Mouse (Mus musculus): Measurements from ENCODE around the gene Cmss1. TPM values are rescaled to one million over a fixed set of nuclear protein-coding genes. Genes with fewer than 3 reads are reported as not detected.

The Cmss1 gene
- polyA plus RNA-seq, 2 experiments, result 6.0 to 23.0 TPM

- Histone ChIP-seq H3K4me3 (ENCODE audit: insufficient read depth in 1 of 2, low read depth in 2 of 2, low read length in 2 of 2) (no peak overlapping the region), H3K9me3 (ENCODE audit: control insufficient read depth, low read length) (no peaks in the 10 kb centered on the region), H3K4me2 (ENCODE audit: low read depth) (no peak overlapping the region), H3K27ac (no peak overlapping the region), H3K36me3 (replicated peaks; ENCODE audit: control insufficient read depth, insufficient read depth, low read depth) (no peaks in the 10 kb centered on the region), H3K4me1 (replicated peaks; ENCODE audit: control insufficient read depth in 2 of 2, insufficient read depth in 2 of 2, low read length in 1 of 2) (peaks cover 0 to 3% of the 10 kb centered on the region in 2 experiments; a peak in 1 of 4 replicates), H3K9ac (replicated peaks) (no peak overlapping the region), H3K27me3 (ENCODE audit: control insufficient read depth, insufficient read depth, low read length) (no peaks in the 10 kb centered on the region)
- ATAC-seq (ENCODE audit: insufficient read depth) (no peak), DNase-seq (ENCODE audit: low read depth in 3 of 3, low spot score in 3 of 3) (no peak)
- no peak for TF ChIP-seq EP300 (IDR thresholded peaks at IDR 0.05; ENCODE audit: low read depth)
- no peak for TF ChIP-seq CTCF (IDR thresholded peaks at IDR 0.05; ENCODE audit: low read depth)
- 63% methylated on average over 7 of the region's 7 CpGs for WGBS (ENCODE audit: insufficient replicate concordance)
Measured at GRCm38 (mm10) chr16:57536511-57536910, 70.2 kb downstream of the Cmss1 start.

DNA sequence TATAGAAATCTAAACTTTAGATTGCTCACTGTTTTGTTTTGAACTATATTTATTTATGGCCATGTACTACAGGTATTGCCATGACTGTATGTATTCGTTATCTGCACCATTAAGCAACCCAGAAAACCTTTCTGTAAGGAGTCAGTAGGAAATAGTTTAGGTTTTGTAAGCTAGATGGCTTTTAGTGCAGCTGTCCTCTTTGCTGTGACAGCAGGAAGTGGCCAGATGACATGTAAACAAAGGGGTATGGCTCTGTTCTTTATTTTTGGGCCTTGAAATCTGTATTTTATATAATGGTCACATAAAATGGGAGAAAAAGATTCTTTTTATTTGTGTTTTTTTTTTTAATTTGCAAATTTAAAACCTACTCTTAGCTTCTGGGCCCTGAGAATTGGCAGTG, 71.9 kb downstream of the Cmss1 start:
- no peak overlapping the region for H3K9ac ChIP-seq (replicated peaks)
- H3K4me2 ChIP-seq (ENCODE audit: low read depth), result no peak overlapping the region
- H3K4me1 ChIP-seq (replicated peaks; ENCODE audit: control insufficient read depth in 2 of 2, insufficient read depth in 2 of 2, low read length in 1 of 2), result peaks cover 0 to 3% of the 10 kb centered on the region in 2 experiments; a peak in 1 of 4 replicates
- ATAC-seq (ENCODE audit: insufficient read depth) (no peak), DNase-seq (ENCODE audit: low read depth in 3 of 3, low spot score in 3 of 3) (no peak)
- WGBS (ENCODE audit: insufficient replicate concordance), result 27% methylated on average over 1 of the region's 1 CpGs
- no peak overlapping the region for H3K27ac ChIP-seq
- no peak overlapping the region for H3K4me3 ChIP-seq (ENCODE audit: insufficient read depth in 1 of 2, low read depth in 2 of 2, low read length in 2 of 2)
- H3K27me3 ChIP-seq (ENCODE audit: control insufficient read depth, insufficient read depth, low read length), result no peaks in the 10 kb centered on the region
- H3K36me3 ChIP-seq (replicated peaks; ENCODE audit: control insufficient read depth, insufficient read depth, low read depth), result no peaks in the 10 kb centered on the region
- H3K9me3 ChIP-seq (ENCODE audit: control insufficient read depth, low read length), result no peaks in the 10 kb centered on the region
- TF ChIP-seq EP300 (IDR thresholded peaks at IDR 0.05; ENCODE audit: low read depth) (no peak), CTCF (IDR thresholded peaks at IDR 0.05; ENCODE audit: low read depth) (no peak)

- H3K27me3 ChIP-seq (ENCODE audit: control insufficient read depth, insufficient read depth, low read length), result no peaks in the 10 kb centered on the region
- no peak overlapping the region for H3K4me3 ChIP-seq (ENCODE audit: insufficient read depth in 1 of 2, low read depth in 2 of 2, low read length in 2 of 2)
- TF ChIP-seq EP300 (IDR thresholded peaks at IDR 0.05; ENCODE audit: low read depth) (no peak), CTCF (IDR thresholded peaks at IDR 0.05; ENCODE audit: low read depth) (no peak)
- no peak overlapping the region for H3K27ac ChIP-seq
- 20% methylated on average over 1 of the region's 1 CpGs for WGBS (ENCODE audit: insufficient replicate concordance)
- DNase-seq (ENCODE audit: low read depth in 3 of 3, low spot score in 3 of 3) (no peak), ATAC-seq (ENCODE audit: insufficient read depth) (no peak)
- H3K9me3 ChIP-seq (ENCODE audit: control insufficient read depth, low read length), result no peaks in the 10 kb centered on the region
- H3K36me3 ChIP-seq (replicated peaks; ENCODE audit: control insufficient read depth, insufficient read depth, low read depth), result no peaks in the 10 kb centered on the region
- H3K9ac ChIP-seq (replicated peaks), result no peak overlapping the region
- H3K4me1 ChIP-seq (replicated peaks; ENCODE audit: control insufficient read depth in 2 of 2, insufficient read depth in 2 of 2, low read length in 1 of 2), result peaks cover 0 to 3% of the 10 kb centered on the region in 2 experiments; a peak in 1 of 4 replicates
- H3K4me2 ChIP-seq (ENCODE audit: low read depth), result no peak overlapping the region
Measured at GRCm38 (mm10) chr16:57534365-57534764, 72.3 kb downstream of the Cmss1 start.

DNA sequence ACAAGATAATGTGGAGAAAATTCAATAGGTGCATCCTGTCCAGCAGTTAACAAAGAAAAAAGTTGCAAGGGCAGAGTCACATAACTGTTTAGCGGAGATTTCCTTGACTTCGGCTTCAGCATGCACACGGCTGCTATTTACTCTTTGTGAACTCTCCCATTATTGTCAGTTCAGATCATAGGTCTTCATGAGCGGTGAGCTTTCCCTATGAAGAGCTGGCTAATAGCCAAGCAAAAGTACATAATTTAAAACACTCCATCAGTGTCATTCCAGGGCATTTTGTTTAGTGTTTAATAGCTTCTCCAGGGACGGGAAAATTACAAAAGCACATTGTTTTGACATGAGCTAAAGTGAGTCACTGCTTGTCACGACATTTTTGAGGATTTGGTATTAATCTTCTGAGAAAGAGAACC, 74.6 kb downstream of the Cmss1 start:
- DNase-seq (ENCODE audit: low read depth in 3 of 3, low spot score in 3 of 3), result no peak
- no peak overlapping the region for H3K27ac ChIP-seq
- H3K27me3 ChIP-seq (ENCODE audit: control insufficient read depth, insufficient read depth, low read length), result no peaks in the 10 kb centered on the region
- H3K9me3 ChIP-seq (ENCODE audit: control insufficient read depth, low read length), result no peaks in the 10 kb centered on the region
- no peaks in the 10 kb centered on the region for H3K36me3 ChIP-seq (replicated peaks; ENCODE audit: control insufficient read depth, insufficient read depth, low read depth)
- no peak overlapping the region for H3K9ac ChIP-seq (replicated peaks)
- peaks cover 0 to 3% of the 10 kb centered on the region in 2 experiments; a peak in 2 of 4 replicates for H3K4me1 ChIP-seq (replicated peaks; ENCODE audit: control insufficient read depth in 2 of 2, insufficient read depth in 2 of 2, low read length in 1 of 2)
- whole genome bisulfite sequencing (ENCODE audit: insufficient replicate concordance), result 67% methylated on average over 6 of the region's 6 CpGs
- no peak overlapping the region for H3K4me2 ChIP-seq (ENCODE audit: low read depth)
- TF ChIP-seq CTCF (IDR thresholded peaks at IDR 0.05; ENCODE audit: low read depth) (no peak), EP300 (IDR thresholded peaks at IDR 0.05; ENCODE audit: low read depth) (no peak)
- ATAC-seq (ENCODE audit: insufficient read depth), result no peak
- H3K4me3 ChIP-seq (ENCODE audit: insufficient read depth in 1 of 2, low read depth in 2 of 2, low read length in 2 of 2), result no peak overlapping the region

GRCm38 (mm10) chr16:57530547-57530946, 76.1 kb downstream of the Cmss1 start:
- 64% methylated on average over 4 of the region's 4 CpGs for WGBS (ENCODE audit: insufficient replicate concordance)
- no peak for ATAC-seq (ENCODE audit: insufficient read depth)
- no peak overlapping the region for H3K27ac ChIP-seq
- DNase-seq (ENCODE audit: low read depth in 3 of 3, low spot score in 3 of 3), result no peak
- TF ChIP-seq CTCF (IDR thresholded peaks at IDR 0.05; ENCODE audit: low read depth), result no peak
- TF ChIP-seq EP300 (IDR thresholded peaks at IDR 0.05; ENCODE audit: low read depth), result no peak
- H3K27me3 ChIP-seq (ENCODE audit: control insufficient read depth, insufficient read depth, low read length), result no peaks in the 10 kb centered on the region
- no peaks in the 10 kb centered on the region for H3K36me3 ChIP-seq (replicated peaks; ENCODE audit: control insufficient read depth, insufficient read depth, low read depth)
- H3K4me3 ChIP-seq (ENCODE audit: insufficient read depth in 1 of 2, low read depth in 2 of 2, low read length in 2 of 2), result no peak overlapping the region
- H3K4me1 ChIP-seq (replicated peaks; ENCODE audit: control insufficient read depth in 2 of 2, insufficient read depth in 2 of 2, low read length in 1 of 2), result no peaks in the 10 kb centered on the region; a peak in 1 of 4 replicates
- no peak overlapping the region for H3K4me2 ChIP-seq (ENCODE audit: low read depth)
- no peak overlapping the region for H3K9ac ChIP-seq (replicated peaks)
- no peaks in the 10 kb centered on the region for H3K9me3 ChIP-seq (ENCODE audit: control insufficient read depth, low read length)
